Mouse (Mus musculus): Measurements from ENCODE around the gene Plekhh2.

DNA sequence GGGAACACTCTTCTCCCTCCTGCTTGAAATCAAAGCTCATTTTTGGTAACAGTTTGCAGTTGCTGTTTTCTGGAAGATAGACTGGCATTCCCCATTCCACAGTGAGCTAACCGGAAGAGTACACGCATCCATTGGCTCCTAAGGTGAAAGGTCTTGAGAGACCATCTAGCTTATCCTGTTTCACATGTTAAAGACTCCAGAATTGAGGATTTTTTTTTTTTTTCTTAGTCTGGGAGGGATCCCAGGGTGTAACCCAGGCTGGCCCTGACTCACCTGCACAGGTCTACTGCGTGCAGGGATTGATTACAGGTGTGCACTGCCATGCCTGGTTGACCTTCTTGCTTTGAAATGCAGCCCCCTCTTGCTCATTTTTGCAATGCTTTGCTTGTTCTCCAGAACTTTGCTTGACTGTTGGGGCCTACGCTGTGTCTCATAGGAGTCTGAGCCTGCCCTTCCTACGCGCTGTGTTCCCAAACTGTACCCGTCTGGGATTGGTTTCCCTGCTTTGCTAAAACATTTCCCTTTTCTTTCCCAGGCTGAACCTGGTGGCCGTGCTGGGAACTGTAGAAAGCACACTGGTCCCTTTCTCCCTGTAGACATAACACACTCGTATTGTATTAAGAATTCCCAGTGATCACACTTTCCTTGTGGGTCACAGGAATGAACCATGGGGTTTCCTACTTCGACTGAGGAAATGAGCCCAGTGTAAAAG, 92.2 kb downstream of the Plekhh2 start:
- TF ChIP-seq CTCF (conservative IDR thresholded peaks at IDR 0.05; ENCODE audit: insufficient read depth, insufficient read length, low read depth, low read length) (no peak), POLR2A (IDR thresholded peaks at IDR 0.05; ENCODE audit: low read depth, low read length) (no peak)
